Mouse (Mus musculus): ENCODE measurements around the gene C1qtnf7. TPM values are rescaled to one million over a fixed set of nuclear protein-coding genes. Genes with fewer than 3 reads are reported as not detected.

C1qtnf7 gene
- polyA plus RNA-seq (2012; rRNA removed) = 0.74 TPM in 2 replicates

DNA sequence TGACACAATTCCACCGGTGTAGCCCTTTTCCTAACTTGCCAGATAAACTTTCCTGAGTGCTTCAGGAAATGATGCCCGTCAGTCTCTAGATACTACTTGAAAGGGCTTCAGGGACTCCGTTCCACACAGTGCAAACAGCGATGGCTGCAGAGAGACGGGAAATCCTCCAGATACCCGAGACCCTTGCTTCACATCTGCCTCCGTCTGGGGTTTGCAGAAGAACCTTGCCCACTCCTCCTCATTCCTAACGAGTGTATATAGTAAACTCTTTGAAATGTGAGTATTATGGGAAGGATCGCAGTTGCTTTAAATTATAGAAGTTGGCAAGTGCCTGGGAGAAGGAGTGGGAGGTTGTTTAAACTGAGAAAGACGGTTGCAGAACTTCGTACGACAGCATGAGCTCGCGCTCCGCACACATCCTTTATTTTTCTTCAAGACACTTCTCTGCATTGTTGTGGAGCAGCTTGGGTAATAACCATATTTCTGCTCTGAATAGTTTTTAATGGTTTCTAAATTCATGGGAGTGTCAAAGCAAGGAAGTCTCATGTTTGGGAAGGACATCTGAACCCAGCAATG is at the start of gene C1qtnf7:
Gene C1qtnf7 (plus strand): TSS at position 138 of the 576 bp plus-strand sequence.

DNA sequence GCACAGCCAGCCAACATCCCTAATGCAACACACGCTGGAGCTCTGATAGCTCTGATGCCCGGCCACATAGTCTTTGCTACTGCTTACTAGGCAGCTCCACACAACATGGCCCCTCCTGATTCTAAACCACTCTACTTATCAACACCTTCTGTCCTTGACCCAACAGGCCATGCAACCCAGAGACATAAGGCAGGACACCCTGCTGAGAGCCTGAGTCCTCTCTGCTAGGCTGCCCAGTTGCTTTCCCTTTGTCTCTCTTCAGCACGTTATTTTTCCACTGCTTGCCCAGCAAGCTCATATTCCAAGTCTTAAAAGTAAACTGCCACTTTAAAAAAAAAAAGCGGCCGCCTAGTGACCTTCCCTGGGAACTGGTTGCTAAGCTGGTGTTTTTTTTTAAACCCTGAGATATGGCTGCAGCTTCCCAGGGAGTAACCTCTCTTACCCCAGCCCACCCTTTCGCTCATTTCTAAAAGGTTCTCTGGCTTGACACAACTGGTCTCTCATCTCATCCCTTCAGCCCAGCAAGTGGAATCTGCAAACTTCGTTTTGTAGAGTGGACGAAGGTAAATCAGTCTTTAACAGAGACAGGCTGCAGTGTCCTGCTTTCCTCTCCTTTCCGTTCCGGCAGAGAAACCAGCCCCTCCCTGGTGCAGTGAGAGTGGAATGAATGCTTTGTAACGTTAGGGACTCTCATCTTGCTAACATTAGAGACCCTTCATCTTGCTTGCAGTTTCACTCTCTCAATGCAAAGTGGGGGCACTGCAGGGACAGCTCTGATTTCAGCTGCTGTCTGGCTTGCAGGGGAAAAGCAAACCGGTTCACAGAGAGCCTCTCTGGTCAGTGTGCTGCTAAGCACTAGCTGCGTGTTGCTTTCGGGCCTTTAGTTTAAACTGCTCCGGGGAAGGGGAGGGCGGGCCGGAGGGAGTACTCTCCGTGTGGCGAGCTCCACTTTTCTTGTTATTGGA is 146.9 kb downstream of the C1qtnf7 start, which contains the start of gene Cc2d2a:
Gene Cc2d2a (plus strand): TSS at position 350 of the 965 bp plus-strand sequence.

Other genes with a start within 250 kb of the C1qtnf7 start
- 1.6 and 1.7 TPM in 2 replicates for gene Cc2d2a, start 146.8 kb downstream of the C1qtnf7 start, polyA plus RNA-seq (2012; rRNA removed)